Mouse (Mus musculus) brain, embryonic 14.5 days (tissue): Measurements from ENCODE around the gene Cux1.

Experiments
- CTCF ChIP-seq: fragments of 200-500 bp; IDR thresholded peaks from 2 replicates; pipeline ENCODE4 v1.5.1; 2012; ENCODE audit warnings: inconsistent platforms, mild to moderate bottlenecking, moderate library complexity, borderline replicate concordance; ENCODE audit not compliant: insufficient read depth, insufficient read length; ENCODE audit errors: extremely low read depth
- POLR2A ChIP-seq: fragments of 200-500 bp; IDR thresholded peaks from 2 replicates; pipeline ENCODE4 v1.6.1; 2012; ENCODE audit warnings: mild to moderate bottlenecking, inconsistent platforms, borderline replicate concordance; ENCODE audit not compliant: poor library complexity, insufficient read depth, insufficient read length, severe bottlenecking; ENCODE audit errors: extremely low read depth

DNA sequence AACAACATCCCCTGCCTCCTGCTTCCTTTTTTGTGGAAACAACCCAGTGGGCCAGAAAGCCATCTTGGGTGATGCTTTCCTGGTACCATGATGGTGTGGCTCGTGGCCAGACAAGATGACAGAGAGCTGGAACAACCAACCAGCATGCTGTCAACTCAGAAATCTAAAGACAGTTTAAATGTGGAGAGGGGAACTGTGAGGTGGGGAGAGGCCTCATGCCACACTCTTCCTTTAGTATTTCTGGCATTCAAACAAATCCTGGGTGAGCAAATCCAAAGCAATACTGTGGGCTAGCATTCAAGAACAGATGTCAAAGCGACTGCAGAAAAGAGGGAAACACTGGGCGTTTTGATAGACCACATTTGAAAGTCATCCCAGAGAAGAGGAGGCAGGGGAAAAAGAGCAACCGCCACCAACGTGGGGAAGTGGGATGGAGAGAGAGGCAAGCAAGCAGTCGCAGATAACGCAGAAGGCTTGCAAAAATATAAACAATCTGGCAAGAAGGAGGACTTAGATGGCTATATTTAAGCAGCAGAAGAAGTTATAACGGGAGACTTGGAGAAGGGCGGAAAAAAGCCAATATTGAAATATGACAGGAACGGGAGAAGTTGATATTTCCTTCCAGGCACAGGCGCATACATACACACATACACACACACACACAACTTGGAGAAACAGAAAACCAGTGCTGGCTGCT is 79.7 kb downstream of the Cux1 start:
- no peak for TF ChIP-seq CTCF
- TF ChIP-seq POLR2A, result no peak
